Mouse (Mus musculus) splenic B cell, adult 2 months (primary cell): ENCODE results near the gene Ldb2.

Experiments used
- DNase-seq: peaks from one replicate; pipeline ENCODE4 v3.0.0-alpha.2; 2011; ENCODE audit warnings: low read depth, low spot score
- H3K27me3 ChIP-seq: 2 replicates; pipeline ENCODE4 v1.6.1; 2012; ENCODE audit warnings: mild to moderate bottlenecking, low read length, moderate library complexity, mixed read lengths; ENCODE audit not compliant: control insufficient read depth, poor library complexity, insufficient read depth, severe bottlenecking
- H3K36me3 ChIP-seq: 2 replicates; pipeline ENCODE4 v1.6.1; 2012; ENCODE audit warnings: mild to moderate bottlenecking, low read length, moderate library complexity, mixed read lengths; ENCODE audit not compliant: control insufficient read depth, poor library complexity, insufficient read depth, severe bottlenecking

Gene Ldb2

DNA sequence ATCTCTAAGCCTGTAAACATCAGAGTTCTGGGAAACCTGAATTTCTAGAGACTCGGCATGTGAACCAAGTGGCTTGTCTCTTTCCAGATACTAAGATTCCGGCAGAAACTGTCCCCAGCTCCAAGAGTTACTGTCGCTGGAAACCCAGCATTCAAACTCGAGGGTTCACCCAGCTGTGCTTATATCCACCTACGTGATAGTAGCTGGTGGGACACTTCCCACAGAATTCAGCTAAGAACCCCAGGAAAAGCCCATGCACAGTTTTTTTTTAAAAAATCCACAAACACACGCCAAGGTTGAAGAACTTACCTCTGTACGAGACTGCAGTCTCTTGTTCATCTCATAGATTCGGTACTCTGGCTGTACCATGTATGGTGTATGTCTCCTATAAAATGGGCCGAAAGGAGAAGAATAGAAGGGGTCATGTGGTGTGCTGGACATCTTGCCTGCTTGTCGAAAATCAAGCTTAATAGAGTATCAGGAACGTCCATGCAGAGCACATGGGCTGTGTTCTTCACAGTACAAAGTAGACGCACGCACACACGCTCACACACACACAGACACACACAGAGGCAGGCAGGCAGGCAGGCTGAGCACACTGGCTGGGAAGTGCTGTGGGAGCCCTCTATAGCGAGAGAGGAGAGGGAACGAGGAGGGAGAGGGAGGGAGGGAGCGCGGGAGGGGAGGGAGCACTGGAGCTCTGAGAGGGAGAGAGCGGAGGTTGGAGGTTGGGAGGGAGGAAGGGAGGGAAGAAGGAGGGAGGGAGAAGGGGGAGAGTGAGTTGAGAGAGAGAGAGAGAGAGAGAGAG lies at the start of gene Ldb2:
TSS of gene Ldb2 (minus strand) at position 628 of the 808 bp plus-strand sequence.
- Histone ChIP-seq H3K36me3 (no peaks in the 10 kb centered on the region), H3K27me3 (no peaks in the 10 kb centered on the region)
- no peak for DNase-seq

DNA sequence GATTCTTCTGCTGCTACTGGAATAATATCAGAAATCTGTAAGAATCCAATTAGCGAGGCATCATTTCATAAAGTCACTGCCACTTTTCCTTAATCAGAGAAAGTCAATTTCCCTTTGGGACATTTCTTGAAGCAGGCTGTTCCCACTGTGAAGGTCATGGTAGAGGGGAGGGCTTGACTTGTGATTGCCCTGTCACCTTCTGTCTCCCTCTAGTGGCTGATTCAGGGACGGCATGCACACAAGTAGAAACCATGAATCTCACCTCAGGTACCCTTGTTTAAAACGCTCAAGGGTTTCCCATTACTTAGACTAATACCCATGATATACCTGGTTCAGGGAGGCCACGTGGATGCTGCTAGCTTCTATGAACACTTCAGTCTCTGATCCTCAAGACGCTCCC lies 31.8 kb upstream of the Ldb2 start:
- H3K36me3 ChIP-seq = no peaks in the 10 kb centered on the region
- DNase-seq = peak; percentile 3
- H3K27me3 ChIP-seq = no peaks in the 10 kb centered on the region

DNA sequence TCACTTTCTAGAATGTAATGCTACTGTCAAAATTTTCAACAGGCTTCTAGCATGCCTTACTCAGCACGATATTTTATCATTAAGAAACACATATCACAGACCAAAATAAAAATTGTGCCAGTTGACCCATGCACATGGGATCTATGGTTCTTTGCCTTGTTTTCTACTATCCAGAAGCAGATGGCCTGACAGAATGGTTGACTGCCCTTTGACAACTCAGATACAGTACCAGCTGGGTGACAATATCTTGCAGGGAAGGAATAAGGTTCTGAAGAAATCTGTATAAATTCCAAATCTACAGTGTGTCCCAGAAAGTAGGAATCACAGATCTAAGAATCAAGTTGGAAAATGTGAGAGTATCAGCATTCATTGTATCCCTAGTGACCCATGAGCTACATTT lies 16.0 kb upstream of the Ldb2 start:
- H3K36me3 ChIP-seq = no peaks in the 10 kb centered on the region
- no peak for DNase-seq
- H3K27me3 ChIP-seq = no peaks in the 10 kb centered on the region

DNA sequence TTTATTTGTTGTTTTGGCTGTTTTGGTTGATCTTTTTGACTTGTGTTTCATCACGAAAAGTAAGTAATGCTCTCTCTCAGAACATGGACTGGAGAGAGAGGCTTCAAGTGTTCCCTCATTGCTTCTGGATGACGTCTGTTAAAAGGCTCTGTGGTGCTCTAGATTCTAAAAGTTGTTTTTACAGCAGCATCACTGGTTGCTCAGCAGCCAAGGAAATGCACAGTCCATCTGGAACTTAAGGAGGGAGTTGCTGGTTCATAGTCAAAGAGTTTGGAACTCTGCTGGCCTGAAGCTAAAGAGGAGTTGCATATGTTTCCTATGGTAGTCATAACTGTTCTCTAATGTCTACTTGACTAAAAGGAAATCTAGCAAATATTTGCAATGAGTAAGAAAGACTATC lies 6.5 kb upstream of the Ldb2 start:
- Histone ChIP-seq H3K36me3 (no peaks in the 10 kb centered on the region), H3K27me3 (no peaks in the 10 kb centered on the region)
- DNase-seq = no peak

DNA sequence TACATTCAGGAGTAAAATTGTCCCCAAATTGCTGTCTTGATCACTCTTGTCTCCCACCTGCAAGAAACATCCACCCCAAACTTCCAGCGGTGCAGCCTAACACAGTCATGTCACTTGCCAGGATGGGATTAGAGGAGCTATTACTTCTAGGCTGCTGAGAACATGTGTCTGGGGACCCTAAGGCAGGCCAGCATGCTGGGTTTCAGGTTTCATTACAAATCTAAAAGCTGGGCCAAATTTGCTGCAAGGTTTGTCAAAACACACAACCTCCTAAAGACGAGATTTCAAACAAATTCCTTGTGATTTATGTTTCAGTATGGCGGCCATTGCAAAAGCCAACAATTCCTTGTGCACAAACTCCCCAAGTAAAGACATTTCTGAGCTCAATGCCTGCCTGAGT lies 1.6 kb upstream of the Ldb2 start:
- H3K36me3 ChIP-seq = no peaks in the 10 kb centered on the region
- no peak for DNase-seq
- H3K27me3 ChIP-seq = no peaks in the 10 kb centered on the region

DNA sequence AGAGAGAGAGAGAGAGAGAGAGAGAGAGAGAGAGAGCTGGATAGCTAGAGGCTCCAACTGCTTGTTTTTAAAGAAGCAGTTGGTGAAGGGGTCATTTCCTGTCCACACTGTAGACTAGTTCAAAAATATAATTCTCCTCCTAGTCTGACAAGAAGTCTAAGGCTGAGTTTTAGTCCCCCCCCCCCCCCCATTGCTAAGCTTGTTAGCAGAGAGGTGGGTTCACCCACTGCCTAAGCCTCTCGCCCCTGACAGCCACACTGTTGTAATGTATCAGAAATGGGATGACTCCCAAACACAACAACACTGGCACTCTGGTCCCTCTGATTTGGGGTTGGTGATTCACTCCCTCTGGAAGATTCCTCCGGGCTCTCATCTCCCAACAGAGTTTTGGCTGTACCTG lies 381 bp upstream of the Ldb2 start:
- no peak for DNase-seq
- H3K36me3 ChIP-seq = no peaks in the 10 kb centered on the region
- H3K27me3 ChIP-seq = no peaks in the 10 kb centered on the region

DNA sequence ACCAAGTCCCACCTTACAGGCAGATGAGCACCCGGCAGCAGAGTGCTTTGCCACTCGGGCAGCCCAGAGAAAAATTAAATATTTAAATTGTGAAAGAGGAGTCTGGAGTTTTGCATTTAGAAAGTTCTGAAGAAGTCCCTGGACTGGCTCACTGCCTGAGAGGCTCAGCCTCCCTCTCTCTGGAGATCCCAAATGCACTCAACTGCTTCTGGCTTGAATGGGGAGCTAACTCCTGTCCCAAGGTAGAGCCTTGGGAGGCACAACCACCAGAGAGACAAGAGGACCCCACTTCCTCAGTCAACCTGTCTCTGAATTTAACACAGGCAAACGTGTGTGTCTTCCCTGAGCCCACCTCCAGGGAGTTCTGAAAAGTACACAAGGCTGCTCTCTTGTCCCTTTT lies 987 bp downstream of the Ldb2 start:
- H3K27me3 ChIP-seq = no peaks in the 10 kb centered on the region
- DNase-seq = no peak
- H3K36me3 ChIP-seq = no peaks in the 10 kb centered on the region

DNA sequence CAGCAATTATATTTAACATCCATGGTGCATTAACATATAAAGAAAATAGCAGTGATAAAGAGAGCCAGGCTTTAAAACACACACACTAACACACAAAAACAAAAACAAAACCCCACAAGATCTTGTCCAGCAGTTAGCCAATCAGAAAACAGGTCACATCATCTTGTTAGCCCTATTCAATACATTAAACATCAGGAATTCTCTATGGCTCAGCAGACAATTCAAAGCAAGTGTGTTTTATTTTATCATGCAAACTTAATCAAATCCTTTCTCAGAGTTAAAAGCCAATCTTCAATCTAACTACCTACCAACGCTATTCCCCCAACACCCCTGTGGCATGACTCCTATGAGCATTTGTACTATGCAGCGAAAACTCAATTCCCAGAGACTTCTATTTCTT lies 1.4 kb downstream of the Ldb2 start:
- Histone ChIP-seq H3K36me3 (no peaks in the 10 kb centered on the region), H3K27me3 (no peaks in the 10 kb centered on the region)
- DNase-seq = no peak

DNA sequence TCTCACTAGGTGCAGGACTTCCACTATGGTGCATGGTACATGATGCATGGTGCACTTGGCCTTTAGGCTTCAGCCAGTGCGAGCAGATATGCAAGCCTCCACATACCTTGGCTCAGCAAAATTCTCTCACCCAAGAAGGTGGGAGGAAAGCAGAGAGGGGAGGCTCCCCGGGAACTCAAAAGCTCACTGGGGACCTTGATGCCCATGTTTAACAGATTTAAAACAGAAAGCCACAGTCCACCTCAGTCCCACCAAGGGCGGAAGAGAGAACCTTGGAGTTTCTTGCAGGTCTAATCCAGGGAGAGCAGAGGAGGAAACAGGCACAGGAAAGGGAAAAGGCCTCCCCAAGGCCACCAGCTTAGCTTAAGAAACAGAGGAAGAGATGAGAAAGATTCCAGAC lies 14.9 kb downstream of the Ldb2 start:
- no peak for DNase-seq
- no peaks in the 10 kb centered on the region for H3K27me3 ChIP-seq
- H3K36me3 ChIP-seq = no peaks in the 10 kb centered on the region

DNA sequence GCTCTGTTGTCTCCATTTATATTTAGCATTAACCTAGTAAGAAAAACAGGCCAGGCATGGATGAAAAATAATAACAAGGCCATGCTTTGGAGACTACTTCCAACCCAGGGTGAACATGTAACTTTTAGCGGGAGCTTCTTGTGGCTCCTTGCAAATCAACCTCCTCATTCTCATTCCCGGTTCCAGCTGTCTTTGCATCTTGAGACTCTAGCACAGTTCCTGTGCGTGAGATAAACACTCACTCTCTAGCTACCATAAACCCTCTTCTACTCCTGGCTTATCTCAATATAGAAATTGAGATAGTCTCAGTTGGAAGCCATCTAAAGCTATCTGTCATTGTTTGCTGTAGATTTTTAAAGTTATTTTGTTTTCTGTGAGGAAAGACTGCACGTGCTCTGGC lies 20.1 kb downstream of the Ldb2 start:
- Histone ChIP-seq H3K27me3 (no peaks in the 10 kb centered on the region), H3K36me3 (no peaks in the 10 kb centered on the region)
- DNase-seq = no peak

DNA sequence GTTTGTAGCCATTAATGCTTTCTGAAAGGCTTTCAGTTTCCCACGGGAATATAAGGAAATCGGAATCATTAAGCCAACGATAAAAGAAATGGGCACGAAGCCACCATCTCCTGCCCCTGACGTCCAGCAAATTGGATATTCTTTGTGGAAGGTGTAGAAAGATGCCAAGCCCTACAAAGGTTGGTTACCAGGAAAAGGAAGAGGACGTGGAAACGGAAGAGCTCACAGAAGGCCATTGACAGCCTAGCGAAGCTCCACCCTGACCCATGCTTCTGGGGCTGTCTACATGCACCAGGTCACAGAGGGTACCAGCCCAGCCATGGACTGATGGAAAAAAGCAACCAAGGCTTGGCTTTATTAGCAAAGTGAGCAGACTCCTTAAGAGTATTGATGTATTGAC lies 31.0 kb downstream of the Ldb2 start:
- no peak for DNase-seq
- Histone ChIP-seq H3K36me3 (no peaks in the 10 kb centered on the region), H3K27me3 (no peaks in the 10 kb centered on the region)

DNA sequence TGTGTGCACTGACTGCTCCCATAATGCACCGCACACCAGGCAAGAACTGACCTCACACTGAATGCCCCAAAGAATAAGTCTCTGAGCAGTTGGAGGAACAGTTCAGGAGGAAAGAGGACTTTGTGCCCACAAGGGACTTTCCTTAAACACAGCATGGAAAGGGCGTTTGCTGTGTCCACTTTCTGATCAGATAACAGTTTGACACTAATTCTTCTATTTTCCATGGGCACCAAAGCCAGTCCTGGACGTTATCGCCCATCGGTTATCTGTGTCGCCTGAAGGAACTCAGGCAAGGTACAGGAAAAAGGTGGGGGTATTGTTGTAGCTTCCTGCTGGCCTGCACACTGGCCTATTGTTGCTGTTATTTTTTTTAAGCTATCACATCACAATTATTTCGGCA lies 34.6 kb downstream of the Ldb2 start:
- Histone ChIP-seq H3K27me3 (no peaks in the 10 kb centered on the region), H3K36me3 (no peaks in the 10 kb centered on the region)
- no peak for DNase-seq

DNA sequence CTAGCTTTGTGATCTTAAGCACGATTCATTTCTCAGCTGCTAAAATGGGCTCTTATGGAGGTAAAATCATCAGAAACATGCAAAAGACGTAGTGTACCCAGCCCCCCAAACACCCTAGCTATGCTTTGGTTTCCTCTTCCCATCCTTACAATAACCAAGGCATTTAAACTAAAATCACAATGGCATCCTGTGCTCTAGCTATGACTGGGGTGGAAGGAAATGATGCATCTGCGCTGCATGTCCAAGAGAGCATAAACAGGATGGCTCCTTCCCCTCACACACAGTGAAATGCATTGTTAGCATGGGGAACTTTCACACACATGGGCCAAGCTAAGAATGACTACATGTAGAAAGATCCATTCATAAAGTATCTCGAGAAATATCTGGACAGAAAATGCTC lies 40.3 kb downstream of the Ldb2 start:
- no peaks in the 10 kb centered on the region for H3K36me3 ChIP-seq
- DNase-seq = no peak
- H3K27me3 ChIP-seq = no peaks in the 10 kb centered on the region

DNA sequence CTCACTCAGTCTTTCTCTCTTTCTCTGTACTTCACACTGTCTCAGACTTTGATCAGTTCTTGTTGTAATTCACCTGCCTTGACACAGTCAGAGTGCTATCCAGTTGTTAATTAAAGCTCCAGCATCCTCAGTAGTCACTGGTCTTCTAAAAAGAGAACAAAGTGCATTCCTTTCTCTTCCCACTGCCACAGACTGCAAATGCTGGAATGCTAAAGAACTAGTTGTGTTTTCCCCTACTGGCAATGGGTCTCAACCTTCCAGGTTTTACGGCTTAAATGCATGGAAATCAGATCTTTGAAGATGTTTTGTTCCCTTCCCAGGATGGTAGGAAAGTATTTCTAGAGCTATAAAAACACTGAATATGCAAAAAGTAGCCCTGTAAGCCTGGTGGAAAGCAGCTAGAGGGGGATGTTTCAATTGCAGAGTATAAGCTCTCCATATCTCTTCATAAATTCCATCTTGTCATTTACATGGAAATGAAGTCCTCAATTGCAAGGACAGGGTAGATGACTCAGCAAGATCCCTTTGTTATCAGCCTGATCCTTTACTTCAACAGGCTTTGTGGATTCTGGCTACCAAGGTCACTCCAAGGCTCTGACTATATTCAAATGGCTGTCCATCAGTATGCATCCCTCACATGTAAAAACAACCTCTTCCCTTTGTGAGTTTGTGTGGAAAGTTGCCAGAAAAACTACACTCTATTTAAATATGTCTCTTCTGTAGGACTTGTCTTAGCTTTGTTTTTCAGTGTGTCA lies 45.1 kb downstream of the Ldb2 start:
- H3K27me3 ChIP-seq = no peaks in the 10 kb centered on the region
- DNase-seq = no peak

DNA sequence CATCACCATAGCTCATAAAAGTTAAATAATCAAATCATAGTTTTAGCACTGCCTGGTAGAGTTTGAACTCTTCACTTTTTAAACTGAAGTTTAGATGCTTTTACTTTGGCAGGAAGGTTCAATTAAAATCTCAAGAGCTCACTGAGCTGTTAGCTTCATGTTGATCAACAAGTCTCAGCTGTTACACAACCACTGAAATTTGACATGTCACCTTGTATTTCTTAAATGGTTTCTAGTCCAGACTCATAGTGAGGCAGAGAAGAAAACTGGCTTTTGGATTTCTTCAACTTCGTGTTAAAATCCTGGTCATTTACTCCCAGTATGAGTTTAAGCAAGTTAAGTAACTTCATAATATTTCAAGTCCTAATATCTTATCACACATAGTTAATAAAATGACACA lies 53.8 kb downstream of the Ldb2 start:
- H3K27me3 ChIP-seq = no peaks in the 10 kb centered on the region
- DNase-seq = no peak
- H3K36me3 ChIP-seq = no peaks in the 10 kb centered on the region

More for the DNA sequence above, 45.1 kb downstream of the Ldb2 start:
- H3K36me3 ChIP-seq = no peaks in the 10 kb centered on the region
